Mouse (Mus musculus) induced T-regulatory cell, adult 2 months (primary cell): ENCODE results near the gene Klhl5.
A peak's percentile ranks its signal among the peaks of the same experiment; 100 is the strongest.

Source experiments
- DNase-seq: peaks from one replicate; pipeline ENCODE4 v3.0.0-alpha.2; 2012; ENCODE audit warnings: low read depth

Klhl5 gene

GRCm38 (mm10) chr5:65199346-65200128 is 92.2 kb downstream of the Klhl5 start, which contains the start of gene Wdr19:
Wdr19 (plus strand) TSS chr5:65199696.
- DNase-seq: peak; percentile 99

GRCm38 (mm10) chr5:65204726-65205125 is 97.4 kb downstream of the Klhl5 start:
- no peak for DNase-seq

GRCm38 (mm10) chr5:65213321-65213720 is 106.0 kb downstream of the Klhl5 start:
- peak; percentile 71 for DNase-seq
